Mouse (Mus musculus): ENCODE data around the gene Tgm2.

Gene Tgm2

DNA sequence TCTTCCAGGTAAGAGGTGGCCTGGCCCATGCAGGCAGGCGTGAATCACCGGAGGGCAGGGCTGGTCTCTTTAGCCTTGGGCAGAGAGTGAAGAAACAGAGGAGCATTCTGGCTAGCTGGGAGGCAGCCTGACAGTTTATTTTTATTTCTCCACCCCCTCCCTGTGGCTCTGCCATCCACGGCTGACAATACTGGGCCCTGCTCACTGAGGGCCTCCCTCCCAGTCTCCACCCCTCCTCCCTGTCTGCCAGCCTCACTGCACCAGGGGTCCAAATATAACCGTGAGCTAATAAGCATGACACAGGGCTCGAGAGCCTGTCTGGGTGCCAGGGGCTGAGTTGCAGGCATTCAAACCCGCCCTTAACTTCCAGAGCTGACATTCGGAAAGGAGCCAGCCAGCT lies 6.6 kb downstream of the Tgm2 start:
- no peak for DNase-seq

DNA sequence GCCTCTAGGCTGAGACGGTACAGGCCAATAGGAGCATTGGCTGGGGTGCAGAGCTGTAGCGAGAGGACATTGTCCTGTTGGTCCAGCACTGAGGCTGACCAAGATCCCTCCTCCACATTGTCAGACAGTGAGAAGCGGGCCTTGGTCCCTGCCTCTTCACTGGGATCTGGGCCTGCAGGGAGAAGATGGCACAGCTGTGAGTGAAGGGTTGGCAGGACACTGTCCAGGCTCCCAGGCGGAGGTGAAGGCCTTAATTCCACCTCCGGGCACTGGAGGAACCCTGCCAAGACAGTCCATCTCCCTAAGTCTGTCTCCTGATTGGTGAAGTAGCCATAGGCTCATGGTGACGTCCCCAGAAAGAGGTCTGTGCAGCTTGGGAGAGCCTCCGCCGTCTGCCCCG lies 7.5 kb downstream of the Tgm2 start:
- no peak for DNase-seq

DNA sequence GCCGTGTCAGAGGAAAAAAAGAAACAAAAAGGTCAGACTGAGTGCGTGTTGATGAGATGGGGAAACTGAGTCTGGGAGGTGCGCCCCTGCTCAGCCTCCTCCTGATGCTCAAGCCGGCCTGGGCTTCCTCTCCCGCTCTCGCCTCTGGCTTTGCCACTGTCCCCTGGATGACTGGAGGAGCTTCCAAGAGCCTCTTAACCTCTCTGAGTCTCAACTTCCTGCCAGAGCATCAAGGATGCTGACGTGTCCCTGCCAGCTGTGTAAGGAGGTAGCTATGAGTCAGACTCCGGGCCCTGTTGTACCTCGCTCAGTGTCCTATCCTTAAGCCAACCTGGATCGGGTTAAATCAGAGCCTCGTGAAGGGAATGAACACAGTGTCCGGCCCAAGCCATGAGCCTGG lies 8.5 kb downstream of the Tgm2 start:
- DNase-seq: no peak

GRCm38 (mm10) chr2:158136205-158136604 lies 10.0 kb downstream of the Tgm2 start:
- peak in 1 of 2 experiments; percentile 62 for DNase-seq

GRCm38 (mm10) chr2:158133050-158133449 lies 13.2 kb downstream of the Tgm2 start:
- DNase-seq: no peak

DNA sequence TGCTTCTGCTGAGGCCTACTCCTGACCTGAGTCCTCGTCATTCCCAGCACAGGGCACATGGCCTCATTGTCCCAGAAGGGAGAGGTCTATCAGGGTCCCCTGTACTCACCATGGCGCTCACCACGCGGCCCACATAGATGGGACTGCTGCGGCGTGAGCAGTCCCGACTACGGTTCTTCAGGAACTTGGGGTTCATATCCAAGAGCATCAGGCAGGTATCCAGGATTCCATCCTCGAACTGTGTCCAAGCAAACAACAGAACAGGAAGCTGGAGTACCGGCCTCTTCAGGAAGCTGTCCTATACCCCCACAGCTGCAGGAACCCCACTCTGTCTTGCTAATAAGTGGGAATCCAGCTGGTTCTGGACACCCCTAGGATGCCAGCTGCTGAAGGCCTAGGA lies 13.9 kb downstream of the Tgm2 start:
- DNase-seq: no peak

GRCm38 (mm10) chr2:158131197-158131835 lies 14.9 kb downstream of the Tgm2 start:
- no peak for DNase-seq

DNA sequence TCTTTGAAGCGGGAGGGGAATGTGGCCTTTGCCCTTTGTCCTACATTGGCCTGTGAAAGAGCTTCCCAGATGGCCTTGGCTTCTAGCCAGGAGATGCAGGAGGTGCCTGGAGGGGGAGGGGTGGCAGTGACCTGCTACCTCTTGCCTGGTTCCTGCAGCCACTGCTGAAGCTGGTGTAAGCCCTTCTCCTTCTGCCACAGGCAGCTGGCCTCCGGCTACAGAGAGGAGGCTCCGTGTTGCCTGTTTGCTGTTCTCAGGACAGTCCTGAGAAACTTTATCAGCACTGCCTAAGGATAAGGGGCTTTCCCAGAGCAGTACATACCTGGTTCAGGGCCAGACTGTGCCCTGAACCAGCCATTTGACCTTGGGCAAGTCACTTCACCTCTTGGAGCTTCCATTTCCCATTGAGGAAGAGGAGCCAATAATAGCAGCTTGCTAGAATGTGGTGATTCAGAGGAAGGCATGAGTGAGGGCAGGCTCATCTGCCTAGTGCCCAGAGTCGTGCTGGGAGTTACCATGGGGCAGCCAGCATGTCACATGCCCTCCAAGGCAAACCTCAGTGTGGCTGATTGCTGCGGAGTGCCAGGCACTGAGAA lies 15.7 kb downstream of the Tgm2 start:
- DNase-seq: peak; percentile 80 to 90

- peak in 1 of 2 experiments; percentile 36 for DNase-seq
Observed at GRCm38 (mm10) chr2:158129291-158130002, 16.8 kb downstream of the Tgm2 start.

GRCm38 (mm10) chr2:158128461-158129130 lies 17.6 kb downstream of the Tgm2 start:
- DNase-seq: no peak

DNA sequence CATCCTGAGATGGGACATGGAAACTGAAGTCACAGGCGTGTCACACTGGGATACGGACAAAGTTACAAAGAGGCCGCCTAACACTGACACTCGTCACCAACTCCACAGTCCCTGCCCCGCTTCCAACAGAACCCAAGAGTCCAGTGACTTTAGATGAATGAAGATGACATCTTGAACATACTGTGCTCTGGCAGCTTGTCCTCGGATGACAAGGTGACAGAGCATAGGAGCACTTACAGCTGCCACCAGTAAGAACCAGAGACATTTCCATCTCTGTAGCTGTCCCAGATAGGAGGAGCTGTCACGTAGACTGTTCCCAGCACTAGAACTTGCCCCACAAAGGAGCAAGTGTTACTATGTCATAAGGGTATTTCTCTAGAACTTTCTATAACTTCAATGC lies 18.4 kb downstream of the Tgm2 start:
- no peak for DNase-seq

DNA sequence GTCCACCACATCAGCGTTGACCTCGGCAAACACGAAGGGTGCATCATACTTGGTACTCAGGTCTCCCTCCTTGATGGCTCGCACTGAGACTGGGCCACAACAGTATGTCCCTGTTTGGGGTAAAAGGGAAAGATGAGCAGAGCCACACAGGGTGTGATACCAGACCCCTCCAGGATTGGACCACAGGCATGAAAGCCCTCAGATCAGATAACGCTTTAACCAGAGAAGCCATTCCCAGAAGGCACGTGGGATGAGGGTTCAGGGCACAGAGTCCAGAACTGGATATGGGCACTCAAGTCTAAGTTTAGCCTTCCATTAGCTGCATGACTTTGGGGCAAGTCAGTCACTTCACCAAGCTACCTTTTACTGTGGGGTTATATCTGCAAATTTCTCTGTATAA lies 19.0 kb downstream of the Tgm2 start:
- DNase-seq: no peak

DNA sequence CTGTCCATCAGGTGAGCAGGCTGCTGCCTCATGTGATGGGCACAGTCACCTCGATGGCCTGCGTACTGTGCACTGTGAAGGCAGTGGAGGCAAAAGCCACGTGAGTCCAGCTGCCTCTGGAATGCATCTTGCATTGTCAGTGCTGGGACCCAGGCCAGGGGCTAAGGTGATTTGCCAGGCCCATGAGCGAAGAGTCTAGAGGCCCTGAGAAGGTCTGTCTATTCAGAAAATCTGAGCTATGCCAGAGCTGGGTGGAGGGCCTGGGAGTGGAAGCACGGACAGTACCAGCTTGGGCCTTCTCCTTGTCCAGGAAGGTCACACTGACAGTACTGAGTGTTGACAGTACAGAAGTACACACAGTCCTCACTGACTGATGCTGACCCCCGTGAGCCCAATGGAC lies 23.4 kb downstream of the Tgm2 start:
- DNase-seq: no peak

DNA sequence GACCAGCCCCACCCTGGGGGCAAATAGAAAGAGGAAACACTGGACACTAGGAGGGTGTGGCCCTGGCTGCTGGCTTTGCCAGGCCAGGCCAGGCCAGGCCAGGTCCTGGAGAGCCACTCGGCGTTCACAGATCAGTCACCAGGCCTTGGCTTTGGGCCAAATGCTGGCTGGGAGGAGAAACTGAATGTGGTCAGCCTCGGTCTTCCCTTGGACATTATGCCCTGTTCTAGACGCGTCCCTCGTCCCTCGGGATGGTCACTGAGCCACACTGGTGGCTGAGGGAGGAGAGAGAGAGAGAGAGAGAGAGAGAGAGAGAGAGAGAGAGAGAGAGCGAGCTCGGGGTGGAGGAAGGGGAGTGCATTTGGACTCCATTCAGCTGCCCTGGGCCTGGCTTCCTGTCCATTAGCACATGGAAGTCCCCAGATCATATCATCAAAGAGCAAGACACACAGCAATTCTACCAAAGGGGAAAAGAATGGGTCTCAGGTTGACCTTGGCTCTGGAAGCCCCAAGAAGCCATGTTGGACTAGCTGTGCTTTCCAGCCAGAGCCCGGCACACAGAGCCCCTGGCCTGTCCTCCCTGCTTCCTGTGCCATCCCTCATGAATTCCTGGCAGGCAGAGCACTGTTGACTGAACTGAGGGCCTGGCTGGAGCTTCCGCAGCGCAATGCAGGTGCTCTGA lies 24.4 kb downstream of the Tgm2 start:
- peak; percentile 81 to 87 for DNase-seq

- no peak for DNase-seq
Observed at GRCm38 (mm10) chr2:158120868-158121267, 25.4 kb downstream of the Tgm2 start.

GRCm38 (mm10) chr2:158120211-158120610 lies 26.0 kb downstream of the Tgm2 start:
- no peak for DNase-seq

DNA sequence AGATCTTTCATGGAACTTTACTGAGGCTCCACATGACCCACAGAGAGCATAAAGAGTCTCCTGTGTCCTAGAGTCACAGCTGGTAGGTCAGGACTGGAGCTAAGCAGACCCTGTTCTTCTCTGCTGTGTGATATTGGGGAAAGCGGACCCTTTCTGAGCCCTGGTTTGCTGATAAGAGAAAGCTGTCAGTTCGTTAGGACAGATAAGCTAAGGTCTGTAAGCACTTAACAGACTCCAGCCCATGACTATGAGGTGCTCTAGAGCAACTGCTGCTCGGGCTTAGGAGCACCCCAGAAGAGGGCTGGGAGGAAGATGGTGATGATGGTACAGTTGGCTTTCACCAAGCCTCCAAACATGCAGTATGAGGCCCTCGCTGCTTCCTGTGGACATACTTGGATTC lies 27.1 kb downstream of the Tgm2 start:
- no peak for DNase-seq

DNA sequence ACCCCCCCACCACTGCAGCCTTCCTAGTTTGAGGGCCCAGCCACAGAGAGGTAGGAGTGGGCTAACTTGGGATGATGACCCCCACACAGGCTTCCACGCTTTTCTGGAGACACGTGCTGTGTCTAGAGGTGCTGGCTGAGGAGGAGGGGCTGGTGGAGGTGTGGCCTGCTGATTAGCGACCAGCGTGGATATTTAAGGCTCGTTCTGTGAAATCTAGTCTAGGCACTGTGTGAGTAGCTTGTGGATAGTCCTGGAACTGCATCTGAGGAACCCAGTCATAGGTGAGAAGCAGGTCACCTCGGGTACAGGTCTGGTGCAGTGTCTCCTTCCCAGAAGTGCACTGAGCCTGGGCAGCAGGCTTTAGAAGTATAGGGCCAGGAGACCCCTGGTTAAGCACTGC lies 29.6 kb downstream of the Tgm2 start:
- DNase-seq: no peak

DNA sequence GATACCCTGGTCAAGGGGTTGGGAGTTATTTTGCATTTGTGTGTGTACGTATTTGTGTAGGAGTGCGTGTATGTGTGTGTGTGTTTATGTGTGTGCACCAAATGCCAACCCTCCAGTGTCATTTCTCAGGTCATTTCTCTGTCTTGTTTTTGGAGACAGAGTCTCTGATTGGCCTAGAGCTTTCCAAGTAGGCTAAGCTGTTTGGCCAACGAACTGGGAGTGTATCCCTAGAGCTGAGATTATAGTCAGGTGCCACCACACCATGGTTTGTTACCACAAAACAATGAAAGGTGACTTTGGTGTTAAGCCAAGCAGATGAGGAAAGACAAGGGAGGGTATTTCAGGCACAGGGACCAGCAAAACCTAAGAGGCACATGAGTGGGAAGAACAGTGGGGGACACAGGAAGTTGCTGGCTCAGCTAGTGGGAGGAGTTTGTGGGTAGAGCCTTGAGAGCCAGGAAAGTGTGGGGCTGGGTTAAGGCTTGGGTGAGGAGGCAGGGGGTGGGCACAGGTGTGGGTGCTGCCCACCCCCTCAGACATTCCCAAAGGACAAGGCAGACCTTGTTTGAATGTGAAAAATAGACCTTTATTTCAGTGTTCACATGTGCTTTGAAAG lies 30.3 kb downstream of the Tgm2 start:
- no peak for DNase-seq

DNA sequence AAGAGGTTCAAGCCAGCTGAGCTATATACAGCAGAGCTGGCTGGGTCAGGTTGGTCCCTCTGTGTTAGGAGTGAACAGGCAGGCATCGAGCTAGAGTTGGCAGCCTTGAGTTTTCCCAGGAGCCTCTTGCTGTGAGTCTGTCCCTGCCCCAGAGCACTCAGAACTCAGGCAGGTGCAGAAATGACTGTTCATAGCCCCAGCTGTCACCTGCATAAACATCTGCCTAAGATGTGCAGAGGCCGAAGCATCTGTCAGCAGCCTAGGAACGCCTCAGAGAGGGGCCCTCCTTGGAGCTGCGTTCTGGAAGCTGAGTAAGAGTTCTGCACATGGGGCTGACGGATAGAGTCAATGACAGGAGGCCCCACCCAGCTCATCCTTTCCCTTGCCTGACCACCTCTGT lies 31.3 kb downstream of the Tgm2 start:
- DNase-seq: no peak

DNA sequence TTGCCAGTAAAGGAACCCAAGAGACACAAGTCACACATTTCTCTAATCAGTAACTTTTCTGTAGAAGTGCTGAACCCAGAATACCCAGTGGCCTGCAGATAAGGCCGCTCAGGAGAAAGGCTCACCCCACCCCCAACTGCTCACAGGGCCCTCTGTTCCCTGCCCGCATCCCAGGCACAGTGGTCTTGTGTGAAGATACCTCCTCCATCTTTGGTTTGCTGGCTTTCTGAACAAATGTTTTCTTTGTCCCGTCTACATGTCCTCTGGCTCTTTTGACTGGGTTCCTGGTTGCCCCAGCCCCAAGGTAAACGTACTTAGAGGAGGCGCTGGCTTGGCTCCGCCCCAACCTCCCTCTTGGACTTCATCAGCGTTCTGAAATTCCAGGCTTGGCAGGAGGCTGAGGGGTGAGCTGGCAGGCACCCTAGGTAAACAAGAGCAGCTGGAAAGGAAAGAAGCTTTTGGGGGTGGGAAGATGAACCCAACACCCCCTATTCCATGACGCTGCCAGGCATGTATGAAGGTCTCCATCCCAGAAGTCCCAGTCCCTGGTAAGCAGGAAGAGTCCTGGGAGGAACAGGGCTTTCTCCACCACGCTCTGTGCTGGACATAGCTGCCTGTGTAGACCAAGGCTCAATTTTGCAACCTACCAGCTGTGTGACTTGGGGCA lies 32.5 kb downstream of the Tgm2 start:
- peak; percentile 89 to 93 for DNase-seq

GRCm38 (mm10) chr2:158109516-158109915 lies 36.7 kb downstream of the Tgm2 start:
- peak in 1 of 2 experiments; percentile 54 for DNase-seq

Measured in kidney, postnatal 4 days (tissue).